Mouse (Mus musculus) thymus, postnatal 10 days (tissue): ENCODE results near the gene Pknox1.
"Not testable (repeated sequence)": the region's sequence is repeated elsewhere in the genome, so short reads cannot be mapped to it uniquely, and the experiment has no call there.

ENCODE experiments used
- DNase-seq, 2 experiments: peaks; one replicate each; pipeline ENCODE4 v3.0.0; 2021; ENCODE audit warnings: low spot score in 2 of 2

The Pknox1 gene

GRCm38 (mm10) chr17:31552601-31553000 lies 11.9 kb upstream of the Pknox1 start:
- DNase-seq: not testable (repeated sequence)

GRCm38 (mm10) chr17:31556253-31556652 lies 8.3 kb upstream of the Pknox1 start:
- DNase-seq: no peak

- no peak for DNase-seq
Measured at GRCm38 (mm10) chr17:31557124-31557880, 7.2 kb upstream of the Pknox1 start.

- peak in 1 of 2 experiments; percentile 10 for DNase-seq
Measured at GRCm38 (mm10) chr17:31557947-31558542, 6.5 kb upstream of the Pknox1 start.

DNA sequence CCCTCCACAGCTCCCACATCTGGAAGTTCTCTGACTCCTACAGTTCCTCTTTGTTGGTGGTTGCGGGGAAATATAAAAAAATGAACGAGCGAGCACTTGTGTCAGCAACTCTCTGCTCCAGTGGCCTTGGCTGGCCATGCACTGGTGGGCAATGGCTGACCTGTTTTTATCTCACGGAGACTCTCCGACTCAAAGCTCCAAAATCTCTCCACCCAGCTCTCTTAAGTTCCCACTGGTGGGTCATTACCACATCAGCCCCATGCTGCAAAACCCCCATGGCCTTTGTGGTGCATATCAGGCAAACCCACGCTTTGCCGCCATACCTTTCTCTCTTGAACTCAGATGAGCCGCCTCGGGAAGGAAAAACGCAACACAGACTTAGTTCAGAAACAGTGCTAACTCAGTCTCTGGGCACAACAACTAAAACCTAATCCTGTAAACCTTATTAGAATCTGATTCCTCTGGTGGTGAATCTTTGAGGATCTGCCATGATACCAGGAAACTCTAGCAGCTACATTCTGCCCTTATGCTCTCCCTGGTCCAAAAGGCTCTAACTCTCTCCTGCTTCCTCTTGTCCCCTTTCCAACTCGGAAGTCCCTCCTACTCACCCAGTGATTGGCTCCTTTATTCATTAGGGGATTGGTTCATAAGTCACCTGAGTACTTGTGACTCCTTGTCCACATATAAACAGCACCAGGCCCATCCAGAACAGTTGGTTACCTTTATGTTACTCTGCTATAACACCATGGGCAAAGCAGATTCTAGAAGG lies 5.3 kb upstream of the Pknox1 start:
- no peak for DNase-seq

GRCm38 (mm10) chr17:31563632-31564014 lies 911 bp upstream of the Pknox1 start:
- DNase-seq: peak; percentile 36 to 40

DNA sequence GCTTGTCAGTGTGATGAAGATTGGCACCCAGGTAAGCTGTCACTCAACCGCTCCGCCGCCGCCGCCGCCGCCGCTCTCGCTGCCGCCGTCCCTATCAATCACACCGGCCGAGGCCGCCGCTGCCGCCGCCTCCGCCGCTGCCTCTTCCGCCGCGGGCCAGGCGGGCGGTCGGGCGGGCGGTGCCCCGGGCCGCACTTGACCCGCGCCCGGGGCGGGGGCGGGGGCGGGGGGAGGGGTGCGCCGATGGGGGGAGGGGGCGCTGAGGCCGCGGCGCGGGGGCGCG lies 265 bp downstream of the Pknox1 start:
- DNase-seq: no peak

GRCm38 (mm10) chr17:31565141-31566056 lies 865 bp downstream of the Pknox1 start:
- peak; percentile 81 for DNase-seq

DNA sequence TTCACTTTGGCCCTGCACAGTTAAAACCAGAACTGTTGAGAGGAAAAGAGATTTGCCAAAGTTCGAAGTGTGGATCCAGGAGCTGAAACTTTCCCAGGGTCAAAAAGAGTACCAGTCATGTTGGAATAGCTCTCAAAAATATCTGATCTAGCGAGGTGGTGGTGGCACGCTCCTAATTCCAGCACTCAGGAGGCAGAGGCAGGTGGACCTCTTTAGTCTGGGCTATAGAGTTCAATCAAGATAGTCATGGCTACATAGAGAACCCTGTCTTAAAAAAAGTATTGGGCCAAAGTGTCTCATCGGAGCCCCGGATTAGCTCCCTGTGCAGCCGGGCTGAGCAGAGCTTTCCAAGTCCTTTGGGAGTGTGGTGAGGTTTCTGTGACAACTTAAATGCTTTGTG lies 1.7 kb downstream of the Pknox1 start:
- no peak for DNase-seq

DNA sequence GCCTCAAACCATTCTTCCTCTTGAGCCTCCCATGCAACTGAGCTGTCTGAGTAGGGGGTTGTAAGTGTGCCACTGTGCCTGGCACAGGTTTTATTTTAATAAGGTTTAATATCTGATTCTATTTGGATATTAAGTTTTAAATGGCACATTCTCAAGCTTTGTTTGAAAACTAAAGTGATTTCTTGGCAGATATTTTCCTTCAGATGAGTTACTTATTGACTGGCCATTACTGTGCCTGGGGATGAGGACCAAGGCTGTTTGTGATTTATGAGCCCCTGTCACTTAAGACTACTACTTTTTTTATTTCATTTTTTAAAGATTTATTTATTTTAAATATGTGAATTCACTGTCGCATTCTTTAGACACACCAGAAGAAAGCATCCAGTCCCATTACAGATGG lies 5.2 kb downstream of the Pknox1 start:
- no peak for DNase-seq

DNA sequence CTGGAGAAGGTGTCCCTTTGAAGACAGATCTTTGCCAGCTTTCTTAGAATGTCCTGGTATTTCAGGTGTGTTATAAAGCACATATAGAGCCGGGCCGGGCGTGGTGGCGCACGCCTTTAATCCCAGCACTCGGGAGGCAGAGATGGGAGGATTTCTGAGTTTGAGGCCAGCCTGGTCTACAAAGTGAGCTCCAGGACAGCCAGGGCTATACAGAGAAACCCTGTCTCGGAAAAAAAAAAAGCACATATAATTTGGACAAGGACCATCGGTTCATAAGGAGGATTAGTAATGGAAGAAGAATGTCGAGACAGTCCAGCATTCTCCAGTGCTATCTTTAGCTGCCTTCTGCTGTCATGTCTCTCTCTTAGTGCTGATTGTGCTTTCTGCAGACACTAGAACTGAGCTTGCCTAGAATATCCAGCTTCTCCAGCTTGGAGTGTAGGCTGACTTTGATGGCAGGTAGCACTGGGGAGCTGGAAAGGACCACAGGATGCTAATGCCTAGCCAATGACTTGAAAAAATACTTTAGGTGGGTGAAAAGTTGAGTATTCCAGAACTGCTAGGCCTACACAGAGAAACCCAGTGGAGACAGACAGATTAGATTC lies 5.9 kb downstream of the Pknox1 start:
- DNase-seq: peak; percentile 33 to 74

DNA sequence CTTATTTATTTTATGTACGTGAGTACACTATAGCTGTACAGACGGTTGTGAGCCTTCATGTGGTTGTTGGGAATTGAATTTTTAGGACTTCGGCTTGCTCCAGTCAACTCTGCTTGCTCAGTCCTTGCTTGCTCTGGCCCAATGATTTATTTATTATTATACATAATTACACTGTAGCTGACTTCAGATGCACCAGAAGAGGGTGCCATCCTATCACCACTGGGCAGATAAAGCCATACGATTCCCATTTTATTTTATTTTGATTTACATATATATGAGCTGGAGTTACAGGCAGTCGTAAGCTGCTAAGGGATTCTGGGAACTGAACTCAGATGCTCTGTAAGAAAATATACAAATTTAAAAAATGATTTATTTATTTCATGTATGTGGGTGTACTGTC lies 7.2 kb downstream of the Pknox1 start:
- no peak for DNase-seq

- no peak for DNase-seq
Measured at GRCm38 (mm10) chr17:31574662-31575061, 10.1 kb downstream of the Pknox1 start.

DNA sequence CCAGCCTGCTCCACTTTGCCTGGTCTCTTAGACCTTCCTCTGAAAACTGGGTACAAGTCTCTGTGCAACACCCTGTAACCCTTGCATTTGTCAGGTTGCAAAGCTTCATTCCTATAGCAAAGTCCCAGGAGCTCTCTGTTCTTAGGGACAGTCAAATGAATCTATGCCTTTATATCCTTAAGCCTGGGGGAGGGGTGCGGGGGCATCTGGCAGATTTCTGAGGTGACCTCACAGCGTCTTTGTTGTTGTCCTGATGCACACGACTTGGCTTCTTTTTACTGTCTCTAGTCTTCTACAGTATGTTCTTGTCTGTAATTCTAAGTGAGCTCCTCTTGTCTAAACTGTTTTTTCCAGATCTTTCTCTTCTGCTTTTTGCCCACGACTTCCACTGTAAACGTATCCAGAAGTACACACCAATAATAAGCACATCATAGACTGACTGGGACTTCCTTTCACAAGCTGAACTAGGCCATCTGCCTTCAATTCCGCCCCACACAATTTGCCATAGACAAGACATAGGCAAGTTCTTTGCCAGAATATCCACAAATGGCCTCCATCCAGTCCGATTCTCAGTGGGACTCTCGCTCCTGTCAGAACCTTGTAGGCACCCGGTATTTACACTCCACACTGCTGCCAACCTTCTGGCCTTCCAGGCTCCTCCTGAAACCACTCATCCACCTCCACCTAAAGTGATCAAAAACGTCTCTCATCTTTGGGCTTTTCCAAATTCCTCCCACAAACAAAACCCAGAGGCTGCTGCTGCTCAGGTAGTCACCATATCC lies 12.1 kb downstream of the Pknox1 start:
- no peak for DNase-seq

DNA sequence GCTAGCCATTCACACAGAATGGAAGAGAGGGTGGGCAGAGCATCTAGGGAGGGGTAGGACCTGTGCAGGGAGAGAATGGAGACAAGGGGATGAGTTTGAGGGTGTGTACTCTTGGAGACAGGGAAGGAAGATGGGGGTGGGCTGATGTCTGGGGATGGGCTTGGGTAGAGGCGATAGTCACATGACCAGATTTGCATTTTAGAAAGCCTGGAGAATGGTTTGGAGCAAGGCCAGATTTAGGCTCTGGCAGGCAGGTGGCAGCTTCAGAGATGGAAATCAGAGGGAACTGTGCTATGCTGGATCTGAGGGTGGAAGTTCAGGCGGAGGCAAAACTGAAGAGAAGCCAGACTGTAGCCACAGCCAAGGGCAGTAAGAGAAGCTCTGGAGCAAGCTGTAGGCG lies 15.8 kb downstream of the Pknox1 start:
- DNase-seq: no peak

DNA sequence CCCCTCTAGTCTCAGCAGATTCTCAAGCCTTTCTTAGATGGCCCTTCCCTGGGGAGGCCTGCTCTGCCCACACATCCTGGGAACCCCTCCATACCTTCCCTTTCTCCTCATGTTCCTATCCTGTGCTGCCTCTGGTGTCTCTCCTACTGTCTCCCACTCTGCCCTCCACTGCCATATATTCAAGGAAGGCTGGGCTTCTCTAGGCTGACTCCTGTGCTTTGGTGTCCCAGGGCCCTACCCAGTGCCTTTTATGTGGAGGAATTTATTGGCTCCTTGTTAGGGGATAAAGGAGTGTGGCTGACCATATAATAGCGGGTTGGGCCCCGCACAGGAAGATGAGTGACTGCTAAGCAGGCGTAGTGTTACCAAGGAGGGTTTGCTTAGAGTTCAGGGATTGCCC lies 18.7 kb downstream of the Pknox1 start:
- no peak for DNase-seq

DNA sequence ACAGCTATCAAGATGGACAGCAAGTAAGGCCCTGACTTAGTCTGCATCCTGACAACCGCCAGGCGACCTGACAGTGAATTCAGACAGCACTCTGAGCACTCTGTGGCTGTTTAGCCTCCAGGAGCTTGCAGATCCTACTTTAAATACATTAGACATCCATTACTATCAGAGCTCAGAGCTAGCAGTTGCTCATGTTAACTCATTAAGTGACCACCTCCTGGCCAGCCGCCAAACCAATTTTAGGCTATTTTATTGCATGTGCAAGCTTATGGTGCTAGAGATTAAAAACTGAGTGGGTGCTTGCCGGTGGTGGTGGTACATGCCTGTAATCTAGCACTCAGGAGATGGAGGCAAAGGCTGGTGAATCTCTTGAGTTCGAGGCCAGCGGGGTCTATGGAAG lies 19.2 kb downstream of the Pknox1 start:
- no peak for DNase-seq

DNA sequence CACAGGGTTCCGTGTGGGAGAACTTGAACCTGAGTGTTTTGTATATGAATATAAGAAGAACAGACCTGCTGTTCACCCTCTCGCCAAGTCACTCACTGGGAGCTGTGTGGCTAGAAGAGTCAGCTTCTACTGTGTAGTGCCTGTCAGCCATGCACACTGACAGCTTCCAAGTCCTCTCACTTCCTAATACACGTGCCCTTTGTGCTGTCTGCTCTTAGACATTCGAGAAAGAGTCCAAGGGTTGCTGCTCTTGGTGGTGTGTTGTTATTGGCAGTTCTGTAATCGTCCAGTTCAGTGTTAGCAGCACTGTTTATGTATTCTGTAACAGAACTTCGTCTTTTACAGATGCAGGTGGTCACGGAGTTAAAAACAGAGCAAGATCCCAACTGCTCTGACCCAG lies 23.6 kb downstream of the Pknox1 start:
- DNase-seq: no peak

- no peak for DNase-seq
Measured at GRCm38 (mm10) chr17:31588726-31589125, 24.2 kb downstream of the Pknox1 start.

DNA sequence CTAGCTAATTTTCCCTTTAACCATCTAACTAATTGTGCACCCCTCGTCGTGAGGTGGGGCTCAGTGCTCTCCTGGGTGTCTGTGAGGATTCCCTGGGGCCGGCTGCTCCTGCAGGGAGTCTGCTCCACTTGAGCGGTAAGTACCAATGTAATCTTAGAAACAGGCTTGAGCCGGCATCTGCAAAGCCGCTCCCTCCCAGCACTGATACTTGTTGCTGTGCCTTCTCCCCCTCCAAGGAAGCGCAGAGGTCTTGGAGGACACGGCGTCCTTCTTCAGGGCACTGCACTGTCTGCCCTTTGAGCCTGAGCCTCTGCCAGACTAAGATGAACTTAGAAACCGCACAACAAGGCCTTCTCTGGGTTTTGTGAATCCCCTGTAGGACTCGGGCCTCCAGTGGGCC lies 26.3 kb downstream of the Pknox1 start:
- DNase-seq: no peak

DNA sequence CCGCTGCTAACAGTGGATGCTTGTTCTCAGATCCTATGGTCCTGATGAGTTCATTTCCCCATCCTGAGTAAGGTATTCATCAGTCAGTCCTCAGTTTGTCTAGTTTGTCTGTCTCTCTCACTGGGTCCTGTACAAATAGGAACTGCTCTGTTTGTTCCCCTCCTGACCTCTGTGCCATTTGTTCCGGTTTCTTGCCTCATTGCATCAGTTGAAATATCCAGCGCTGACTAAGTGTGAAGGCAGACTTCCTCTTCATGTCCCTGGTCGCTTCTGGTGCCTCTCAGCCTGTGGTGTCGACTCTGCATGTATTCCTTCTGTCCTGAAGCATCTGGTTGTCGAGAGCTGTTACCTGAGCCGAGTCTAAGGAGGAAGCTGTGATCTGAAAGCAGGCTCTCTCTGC lies 30.1 kb downstream of the Pknox1 start:
- no peak for DNase-seq
